Mouse (Mus musculus) heart, adult 11 months (tissue): ENCODE results near the gene Hoxd10.

Experiments
- DNase-seq: peaks from one replicate; pipeline ENCODE4 v3.0.0; 2022

The Hoxd10 gene

GRCm38 (mm10) chr2:74696442-74697335 lies 5.0 kb downstream of the Hoxd10 start:
- DNase-seq = peak; percentile 89

- peak; percentile 98 for DNase-seq
Measured at GRCm38 (mm10) chr2:74697567-74698121, 5.9 kb downstream of the Hoxd10 start, which contains the start of gene Hoxd9. Gene Hoxd9 (plus strand): TSS chr2:74697727.

- peak; percentile 86 for DNase-seq
Measured at GRCm38 (mm10) chr2:74698201-74699052, 6.7 kb downstream of the Hoxd10 start.

- peak; percentile 79 for DNase-seq
Measured at GRCm38 (mm10) chr2:74699053-74699430, 7.3 kb downstream of the Hoxd10 start.

GRCm38 (mm10) chr2:74699664-74700545 lies 8.2 kb downstream of the Hoxd10 start:
- DNase-seq = peak; percentile 76

GRCm38 (mm10) chr2:74700546-74701112 lies 8.9 kb downstream of the Hoxd10 start:
- peak; percentile 89 for DNase-seq

GRCm38 (mm10) chr2:74701949-74702819 lies 10.5 kb downstream of the Hoxd10 start:
- peak; percentile 84 for DNase-seq

- no peak for DNase-seq
Measured at GRCm38 (mm10) chr2:74702820-74703219, 11.1 kb downstream of the Hoxd10 start.

- no peak for DNase-seq
Measured at GRCm38 (mm10) chr2:74703317-74703716, 11.6 kb downstream of the Hoxd10 start.

GRCm38 (mm10) chr2:74703720-74704392 lies 12.1 kb downstream of the Hoxd10 start:
- DNase-seq = peak; percentile 82

- no peak for DNase-seq
Measured at GRCm38 (mm10) chr2:74704393-74704998, 12.8 kb downstream of the Hoxd10 start, which contains the start of gene Hoxd8. Gene Hoxd8 (plus strand): TSS chr2:74704615.

- DNase-seq = peak; percentile 94
Measured at GRCm38 (mm10) chr2:74704999-74705466, 13.3 kb downstream of the Hoxd10 start.

GRCm38 (mm10) chr2:74705467-74706089 lies 13.9 kb downstream of the Hoxd10 start:
- DNase-seq = peak; percentile 92

GRCm38 (mm10) chr2:74706393-74706960 lies 14.8 kb downstream of the Hoxd10 start:
- DNase-seq = peak; percentile 61

- DNase-seq = peak; percentile 81
Measured at GRCm38 (mm10) chr2:74707599-74707998, 15.9 kb downstream of the Hoxd10 start.

GRCm38 (mm10) chr2:74708676-74709075 lies 17.0 kb downstream of the Hoxd10 start:
- DNase-seq = peak; percentile 86

- no peak for DNase-seq
Measured at GRCm38 (mm10) chr2:74709465-74710419, 18.0 kb downstream of the Hoxd10 start.
